Mouse (Mus musculus): ENCODE data around the gene Crybg2.

DNA sequence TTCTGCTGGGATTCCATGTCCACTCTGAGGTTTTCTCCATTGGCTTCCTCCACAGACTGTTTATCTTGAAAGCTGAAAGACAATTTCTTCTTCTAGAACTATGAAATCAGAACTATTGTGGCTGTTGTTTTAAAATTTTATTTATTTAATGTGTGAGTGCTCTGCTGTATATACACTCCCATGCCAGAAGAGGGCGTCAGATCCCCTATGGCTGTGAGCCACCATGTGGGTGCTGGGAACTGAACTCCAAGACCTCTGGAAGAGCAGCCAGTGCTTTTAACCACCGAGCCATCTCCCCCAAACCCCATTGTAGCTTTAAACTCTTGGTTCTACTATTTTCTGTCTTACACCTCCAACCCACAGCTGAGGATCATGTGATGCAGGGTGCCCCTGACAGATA lies 78.2 kb downstream of the Crybg2 start:
- TF ChIP-seq TAL1 (IDR thresholded peaks at IDR 0.05; ENCODE audit: low read length) (no peak), POLR2A (IDR thresholded peaks at IDR 0.05; ENCODE audit: control insufficient read depth in 1 of 2, insufficient read depth in 1 of 2, low read depth in 1 of 2, low read length in 2 of 2, poor library complexity in 1 of 2) (no peak), HCFC1 (IDR thresholded peaks at IDR 0.05; ENCODE audit: low read depth, low read length) (no peak), CTCF (IDR thresholded peaks at IDR 0.05 in 2 of 3, conservative IDR thresholded peaks at IDR 0.05 in 1 of 3; ENCODE audit: control insufficient read depth in 1 of 3, insufficient read depth in 1 of 3, low read depth in 2 of 3, low read length in 3 of 3, poor library complexity in 1 of 3, severe bottlenecking in 1 of 3) (peak; percentile 68 to 79 (median 69)), MAX (IDR thresholded peaks at IDR 0.05; ENCODE audit: low read length) (no peak), GABPA (IDR thresholded peaks at IDR 0.05; ENCODE audit: low read depth, low read length) (no peak), NRF1 (IDR thresholded peaks at IDR 0.05; ENCODE audit: insufficient read depth, low read depth, low read length, poor library complexity, severe bottlenecking) (no peak)

Data from MEL (cell line).